Mouse (Mus musculus) liver, adult 10 weeks (tissue): ENCODE results near the gene Il6st. TPM values are rescaled to one million over a fixed set of nuclear protein-coding genes. Genes with fewer than 3 reads are reported as not detected.

Experiments used
- polyA plus RNA-seq: library from polyadenylated mRNA; stranded (reverse); fragments of 350-450 nt; fragmentation: Illumina TruSeq; extraction: RNeasy Lipid Tissue Mini Kit (QIAGEN cat#74804); gene quantifications from one replicate; pipeline ENCODE4 v1.2.3, GENCODE M21; 2014; ENCODE audit warnings: low read depth, low replicate concordance

Il6st gene
- polyA plus RNA-seq: 35.2 TPM

GRCm38 (mm10) chr13:112463868-112464625, at the start of gene Il6st:
Il6st (plus strand) TSS chr13:112464070.

Other genes with a start within 250 kb of the Il6st start
- not detected for gene Ankrd55, start 175.6 kb upstream of the Il6st start, polyA plus RNA-seq
- not detected for gene Il31ra, start 130.3 kb downstream of the Il6st start, polyA plus RNA-seq
- not detected for gene Ddx4, start 188.4 kb downstream of the Il6st start, polyA plus RNA-seq
- 5.5 TPM for gene Slc38a9, start 196.7 kb downstream of the Il6st start, polyA plus RNA-seq